Mouse (Mus musculus) liver, embryonic 14.5 days (tissue): ENCODE results near the gene Rtl1.

Experiments used
- CTCF ChIP-seq: IDR thresholded peaks from 2 replicates; pipeline ENCODE4 v1.5.1; 2016; ENCODE audit warnings: antibody characterized with exemption, low read depth, control low read depth
- EP300 ChIP-seq: IDR thresholded peaks from 2 replicates; pipeline ENCODE4 v1.6.1; 2016; ENCODE audit warnings: antibody characterized with exemption, low read depth

DNA sequence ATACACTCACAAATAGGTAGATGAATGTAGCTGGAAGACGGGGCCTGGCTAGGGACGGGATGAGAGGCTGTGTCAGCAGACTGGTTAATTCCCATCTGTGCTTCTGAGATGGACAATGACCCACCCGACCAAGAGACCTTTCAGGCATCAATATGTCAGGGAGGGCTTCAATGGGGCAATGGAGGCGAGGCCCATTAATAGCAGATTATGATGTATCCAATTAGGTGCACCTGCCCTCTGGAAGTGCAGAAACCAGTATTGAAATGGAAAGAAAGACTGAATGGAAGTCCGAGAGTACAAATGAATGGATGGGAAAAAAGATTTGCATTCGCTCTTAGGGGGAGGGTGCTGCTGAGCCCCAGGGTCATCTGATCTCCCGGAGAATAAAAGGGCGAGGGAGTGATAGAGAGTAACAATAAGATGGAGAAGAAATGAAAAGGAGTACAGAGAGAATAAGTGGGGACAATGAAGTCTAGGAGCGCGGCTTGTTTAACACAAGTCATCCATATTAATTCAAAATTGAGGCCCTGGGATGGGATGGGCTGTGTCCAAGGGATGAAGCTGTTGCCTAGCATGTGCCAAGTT lies 39.9 kb downstream of the Rtl1 start:
- no peak for TF ChIP-seq EP300
- TF ChIP-seq CTCF, result no peak
